Mouse (Mus musculus) embryonic facial prominence, embryonic 11.5 days (tissue): Measurements from ENCODE around the gene Fam193a. TPM values are rescaled to one million over a fixed set of nuclear protein-coding genes. Genes with fewer than 3 reads are reported as not detected.

Source experiments
- ATAC-seq: fragments of 200-750 bp; cut with Nextera tagmentation; replicated peaks from 2 replicates; pipeline ENCODE4 v1.8.0; 2017; ENCODE audit warnings: low read depth; ENCODE audit not compliant: insufficient number of reproducible peaks, low FRiP score, low TSS enrichment
- DNase-seq: peaks from one replicate; pipeline ENCODE4 v3.0.0-alpha.2; 2015; ENCODE audit warnings: low spot score
- H3K27ac ChIP-seq: fragments of 300-500 bp; sonication (generic); replicated peaks from 2 replicates; pipeline ENCODE4 v1.5.1; 2014; ENCODE audit warnings: mild to moderate bottlenecking, low read depth, low read length, control low read depth
- H3K27me3 ChIP-seq: fragments of 300-500 bp; sonication (generic); 2 replicates; pipeline ENCODE4 v1.6.1; 2014; ENCODE audit warnings: mild to moderate bottlenecking, low read length, moderate library complexity, mixed read lengths; ENCODE audit not compliant: control insufficient read depth, insufficient read depth
- H3K36me3 ChIP-seq: fragments of 300-500 bp; sonication (generic); replicated peaks from 2 replicates; pipeline ENCODE4 v1.6.1; 2014; ENCODE audit warnings: low read depth, mild to moderate bottlenecking, low read length, moderate library complexity, mixed read lengths; ENCODE audit not compliant: control insufficient read depth, insufficient read depth
- H3K4me1 ChIP-seq: fragments of 300-500 bp; sonication (generic); 2 replicates; pipeline ENCODE4 v1.6.1; 2014; ENCODE audit warnings: low read length, mixed read lengths; ENCODE audit not compliant: control insufficient read depth, insufficient read depth
- H3K4me2 ChIP-seq: fragments of 300-500 bp; sonication (generic); 2 replicates; pipeline ENCODE4 v1.6.1; 2014; ENCODE audit warnings: low read depth, mild to moderate bottlenecking, control low read depth, low read length, moderate library complexity
- H3K4me3 ChIP-seq: fragments of 300-500 bp; sonication (generic); 2 replicates; pipeline ENCODE4 v1.5.1; 2014; ENCODE audit warnings: low read depth, low read length, control low read depth
- H3K9ac ChIP-seq: fragments of 300-500 bp; sonication (generic); replicated peaks from 2 replicates; pipeline ENCODE4 v1.6.1; 2014; ENCODE audit warnings: mild to moderate bottlenecking, control low read depth, low read length
- H3K9me3 ChIP-seq: fragments of 300-500 bp; sonication (generic); replicated peaks from 2 replicates; pipeline ENCODE4 v1.6.1; 2016; ENCODE audit warnings: mild to moderate bottlenecking, low read length, inconsistent platforms, mixed read lengths; ENCODE audit not compliant: control insufficient read depth
- WGBS: fragments of 180-500 bp; shearing (Covaris S2); extraction: QIAGEN DNeasy Blood & Tissue Kit; methylation state at CpG from one replicate; pipeline ENCODE4 v1.1.7; 2014; 5-methylcytosine and 5-hydroxymethylcytosine counted together
- polyA plus RNA-seq: library from polyadenylated mRNA; unstranded; fragments of >200 nt; fragmentation: Nextera tagmentation; extraction: Ambion mirVana; gene quantifications from 2 replicates; pipeline ENCODE4 v1.2.1, GENCODE M21; 2014

The Fam193a gene
- polyA plus RNA-seq, 1 experiment from 2014 or later, result 13.1 TPM

DNA sequence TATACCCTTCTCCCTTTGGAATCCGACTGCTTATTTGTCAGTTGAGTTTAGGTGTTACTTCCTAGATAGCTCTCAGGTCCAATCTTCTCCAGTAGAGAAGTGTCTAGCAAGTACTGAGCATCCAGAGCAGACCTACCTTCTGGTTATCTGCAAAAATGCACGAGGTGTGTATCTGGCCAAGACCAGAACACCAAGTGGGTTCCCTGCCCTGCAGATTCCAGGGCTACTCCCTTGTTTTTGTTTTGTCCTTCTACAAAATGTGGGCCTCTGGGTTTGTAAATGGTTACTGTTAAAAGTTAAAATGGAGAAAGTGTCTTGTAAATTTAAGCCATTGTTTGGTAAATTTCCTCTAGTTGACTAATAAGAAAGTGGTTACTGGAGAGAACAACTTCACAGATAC is 70.0 kb downstream of the Fam193a start:
- no peak overlapping the region for H3K4me2 ChIP-seq
- ATAC-seq, result no peak
- H3K4me3 ChIP-seq, result no peak overlapping the region
- H3K36me3 ChIP-seq, result peaks cover 8% of the 10 kb centered on the region
- H3K4me1 ChIP-seq, result no peaks in the 10 kb centered on the region
- H3K27me3 ChIP-seq, result no peaks in the 10 kb centered on the region
- no peaks in the 10 kb centered on the region for H3K9me3 ChIP-seq
- 95% methylated on average over 2 of the region's 2 CpGs for WGBS
- no peak overlapping the region for H3K27ac ChIP-seq
- no peak overlapping the region for H3K9ac ChIP-seq
- DNase-seq, result no peak

DNA sequence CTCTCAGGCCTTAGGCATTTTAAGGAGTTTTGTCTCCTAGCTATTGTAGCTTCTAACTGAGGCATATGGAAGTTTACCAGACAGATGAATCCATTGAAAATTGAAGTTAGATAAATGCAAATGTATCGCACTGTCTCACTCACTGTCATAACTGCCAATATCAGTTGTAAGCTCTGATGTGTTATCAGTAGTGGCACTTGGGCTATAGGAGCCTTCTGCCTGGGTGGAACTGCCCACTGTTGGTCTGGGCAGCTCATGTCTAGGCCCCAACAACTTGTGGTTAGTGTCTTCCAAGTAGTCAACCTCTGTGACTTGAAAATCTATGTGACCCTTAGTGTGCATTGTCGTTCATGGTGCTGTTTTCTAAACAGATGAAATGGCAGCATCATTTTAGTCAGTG is 72.1 kb downstream of the Fam193a start:
- Histone ChIP-seq H3K4me1 (no peaks in the 10 kb centered on the region), H3K9ac (no peak overlapping the region), H3K4me3 (no peak overlapping the region), H3K36me3 (peaks cover 13% of the 10 kb centered on the region), H3K27me3 (no peaks in the 10 kb centered on the region), H3K27ac (no peak overlapping the region), H3K4me2 (no peak overlapping the region), H3K9me3 (no peaks in the 10 kb centered on the region)
- 94% methylated on average over 2 of the region's 2 CpGs for WGBS
- ATAC-seq (no peak), DNase-seq (no peak)

GRCm38 (mm10) chr5:34446207-34446606 is 76.5 kb downstream of the Fam193a start:
- Histone ChIP-seq H3K9ac (no peak overlapping the region), H3K4me1 (no peaks in the 10 kb centered on the region), H3K9me3 (no peaks in the 10 kb centered on the region), H3K36me3 (peaks cover 12% of the 10 kb centered on the region), H3K4me2 (no peak overlapping the region), H3K27me3 (no peaks in the 10 kb centered on the region), H3K4me3 (no peak overlapping the region), H3K27ac (no peak overlapping the region)
- 91% methylated on average over 9 of the region's 9 CpGs for WGBS
- DNase-seq (no peak), ATAC-seq (no peak)

DNA sequence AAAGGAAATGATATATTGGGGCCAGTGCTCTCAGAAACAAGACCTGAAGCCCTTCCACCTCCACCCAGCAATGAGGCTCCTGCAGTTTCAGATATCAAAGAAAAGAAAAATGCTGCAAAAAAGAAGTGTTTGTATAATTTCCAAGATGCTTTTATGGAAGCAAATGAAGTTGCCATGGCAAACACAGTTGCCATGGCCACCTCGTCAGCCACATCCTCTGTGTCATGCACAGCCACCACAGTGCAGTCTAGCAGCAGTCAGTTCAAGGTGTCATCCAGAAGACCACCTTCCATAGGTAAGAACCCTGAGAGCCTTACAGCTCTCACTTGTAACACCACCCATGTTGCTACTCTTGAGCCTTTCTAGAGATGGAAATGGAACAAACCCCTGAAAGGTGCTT is 89.3 kb downstream of the Fam193a start:
- Histone ChIP-seq H3K4me3 (no peak overlapping the region), H3K9me3 (no peaks in the 10 kb centered on the region), H3K4me1 (no peaks in the 10 kb centered on the region), H3K4me2 (no peak overlapping the region), H3K27me3 (no peaks in the 10 kb centered on the region), H3K36me3 (peaks cover 14% of the 10 kb centered on the region), H3K27ac (no peak overlapping the region), H3K9ac (no peak overlapping the region)
- WGBS, result 89% methylated on average over 1 of the region's 1 CpGs
- DNase-seq (no peak), ATAC-seq (no peak)

DNA sequence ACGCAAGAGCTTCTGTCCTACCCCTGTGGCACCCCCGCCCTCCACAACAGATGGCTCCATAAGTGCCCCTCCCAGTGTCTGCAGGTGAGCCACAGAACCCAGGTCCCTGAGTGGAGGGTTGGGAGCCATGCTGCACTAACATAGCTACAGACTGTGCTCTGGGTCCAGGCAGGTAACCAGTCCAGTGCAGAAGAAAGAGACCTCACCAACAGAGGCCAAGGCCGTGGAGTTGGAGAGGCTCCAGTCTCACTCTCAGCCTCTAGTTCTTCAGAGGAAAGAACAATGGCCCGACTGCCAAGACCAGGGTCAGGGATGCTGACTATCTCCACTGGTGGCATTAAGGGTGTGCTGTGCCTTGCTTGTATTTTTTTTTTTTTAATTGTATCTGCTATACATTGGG is 91.6 kb downstream of the Fam193a start:
- H3K27ac ChIP-seq, result no peak overlapping the region
- H3K36me3 ChIP-seq, result peaks cover 19% of the 10 kb centered on the region
- ATAC-seq, result no peak
- no peak for DNase-seq
- no peak overlapping the region for H3K4me2 ChIP-seq
- no peaks in the 10 kb centered on the region for H3K4me1 ChIP-seq
- no peaks in the 10 kb centered on the region for H3K27me3 ChIP-seq
- WGBS, result 93% methylated on average over 4 of the region's 4 CpGs
- no peak overlapping the region for H3K9ac ChIP-seq
- no peak overlapping the region for H3K4me3 ChIP-seq
- no peaks in the 10 kb centered on the region for H3K9me3 ChIP-seq

DNA sequence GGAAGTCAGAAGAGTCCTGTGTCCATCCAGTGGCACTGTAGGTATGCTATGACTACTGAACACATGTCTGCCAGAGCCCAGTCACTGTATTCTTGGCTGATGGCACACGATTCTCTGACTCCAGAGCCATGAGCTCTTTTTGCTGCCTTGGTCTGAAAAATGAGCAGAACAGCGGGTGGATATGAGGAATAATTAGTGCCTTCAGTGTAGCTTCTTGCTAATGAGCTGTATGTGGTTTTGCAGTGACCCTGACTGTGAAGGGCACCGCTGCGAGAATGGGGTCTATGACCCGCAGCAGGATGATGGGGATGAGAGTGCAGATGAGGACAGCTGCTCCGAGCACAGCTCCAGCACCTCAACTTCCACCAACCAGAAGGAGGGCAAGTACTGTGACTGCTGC is 92.1 kb downstream of the Fam193a start:
- H3K27me3 ChIP-seq, result no peaks in the 10 kb centered on the region
- H3K4me2 ChIP-seq, result no peak overlapping the region
- WGBS, result 89% methylated on average over 6 of the region's 6 CpGs
- no peaks in the 10 kb centered on the region for H3K4me1 ChIP-seq
- H3K9me3 ChIP-seq, result no peaks in the 10 kb centered on the region
- no peak overlapping the region for H3K27ac ChIP-seq
- no peak overlapping the region for H3K4me3 ChIP-seq
- no peak for ATAC-seq
- peaks cover 19% of the 10 kb centered on the region for H3K36me3 ChIP-seq
- H3K9ac ChIP-seq, result no peak overlapping the region
- DNase-seq, result no peak

DNA sequence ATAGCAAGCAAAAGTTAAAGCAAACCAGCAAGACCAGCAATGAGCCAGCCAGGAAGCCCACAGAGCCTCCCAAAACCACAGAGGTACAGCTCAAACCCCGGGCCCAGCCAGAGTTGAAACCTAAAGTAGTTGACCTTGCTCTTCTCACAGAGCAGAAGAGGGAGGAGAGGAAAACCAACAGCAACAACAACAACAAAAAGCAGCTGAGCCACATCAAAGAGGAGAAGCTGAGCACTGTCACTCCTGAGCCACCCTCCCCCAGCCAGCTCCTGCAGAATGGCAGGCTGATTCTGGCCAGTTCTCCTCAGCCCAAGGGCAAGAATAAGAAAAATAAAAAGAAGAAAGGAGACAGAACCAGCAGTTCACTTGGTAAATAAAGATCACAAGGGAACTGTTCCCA is 96.3 kb downstream of the Fam193a start:
- no peak overlapping the region for H3K4me3 ChIP-seq
- no peaks in the 10 kb centered on the region for H3K9me3 ChIP-seq
- H3K4me2 ChIP-seq, result no peak overlapping the region
- H3K9ac ChIP-seq, result no peak overlapping the region
- 94% methylated on average over 1 of the region's 1 CpGs for WGBS
- ATAC-seq (no peak), DNase-seq (no peak)
- no peaks in the 10 kb centered on the region for H3K27me3 ChIP-seq
- no peaks in the 10 kb centered on the region for H3K4me1 ChIP-seq
- no peak overlapping the region for H3K27ac ChIP-seq
- H3K36me3 ChIP-seq, result peaks cover 7% of the 10 kb centered on the region

- no peaks in the 10 kb centered on the region for H3K27me3 ChIP-seq
- WGBS, result 100% methylated on average over 2 of the region's 2 CpGs
- H3K4me1 ChIP-seq, result no peaks in the 10 kb centered on the region
- H3K9ac ChIP-seq, result no peak overlapping the region
- peaks cover 7% of the 10 kb centered on the region for H3K36me3 ChIP-seq
- H3K4me2 ChIP-seq, result no peak overlapping the region
- ATAC-seq (no peak), DNase-seq (no peak)
- H3K9me3 ChIP-seq, result no peaks in the 10 kb centered on the region
- no peak overlapping the region for H3K4me3 ChIP-seq
- no peak overlapping the region for H3K27ac ChIP-seq
These were observed 96.9 kb downstream of the Fam193a start for GRCm38 (mm10) chr5:34466648-34467047.
